Mouse (Mus musculus): Measurements from ENCODE around the gene Nudt2. TPM values are rescaled to one million over a fixed set of nuclear protein-coding genes. Genes with fewer than 3 reads are reported as not detected.

Gene Nudt2
- polyA plus RNA-seq, 1 experiment from 2014 or later: 49.0 TPM

- Histone ChIP-seq H3K9me3 (ENCODE audit: control insufficient read depth, low read length) (no peaks in the 10 kb centered on the region), H3K4me3 (ENCODE audit: low read depth, low read length) (no peak overlapping the region), H3K27ac (replicated peaks; ENCODE audit: low read depth, low read length) (peak overlapping the region; percentile 11; the same call in 1 of the 2 replicates), H3K4me2 (ENCODE audit: low read depth, low read length) (no peak overlapping the region), H3K27me3 (replicated peaks; ENCODE audit: control insufficient read depth, insufficient read depth, low read length) (no peaks in the 10 kb centered on the region), H3K9ac (ENCODE audit: low read depth, low read length) (no peak overlapping the region), H3K36me3 (ENCODE audit: control insufficient read depth, insufficient read depth, low read length) (0 out of 2 replicates have a peak, but pooled peaks cover 7% of the 10 kb centered on the region), H3K4me1 (ENCODE audit: control insufficient read depth, insufficient read depth, low read length) (peaks cover 5% of the 10 kb centered on the region)
- DNase-seq (ENCODE audit: low spot score) (no peak), ATAC-seq (ENCODE audit: low read depth) (no peak)
- WGBS: 81% methylated on average over 8 of the region's 8 CpGs
Measured at GRCm38 (mm10) chr4:41480254-41480653, 15.3 kb downstream of the Nudt2 start.

GRCm38 (mm10) chr4:41481601-41482017 lies 16.7 kb downstream of the Nudt2 start:
- WGBS: 25% methylated on average over 6 of the region's 6 CpGs
- peak; percentile 79 for DNase-seq (ENCODE audit: low spot score)
- H3K9ac ChIP-seq (ENCODE audit: low read depth, low read length): no peak overlapping the region

GRCm38 (mm10) chr4:41492951-41493350 lies 28.0 kb downstream of the Nudt2 start:
- H3K27ac ChIP-seq (replicated peaks; ENCODE audit: low read depth, low read length): no peak overlapping the region
- peaks cover 5% of the 10 kb centered on the region; the same call in 1 of the 2 replicates for H3K4me1 ChIP-seq (ENCODE audit: control insufficient read depth, insufficient read depth, low read length)
- H3K36me3 ChIP-seq (ENCODE audit: control insufficient read depth, insufficient read depth, low read length): no peaks in the 10 kb centered on the region
- WGBS: 74% methylated on average over 7 of the region's 7 CpGs
- no peaks in the 10 kb centered on the region for H3K9me3 ChIP-seq (ENCODE audit: control insufficient read depth, low read length)
- no peak overlapping the region for H3K4me2 ChIP-seq (ENCODE audit: low read depth, low read length)
- H3K9ac ChIP-seq (ENCODE audit: low read depth, low read length): no peak overlapping the region
- ATAC-seq (ENCODE audit: low read depth) (no peak), DNase-seq (ENCODE audit: low spot score) (no peak)
- peaks cover 18% of the 10 kb centered on the region for H3K27me3 ChIP-seq (replicated peaks; ENCODE audit: control insufficient read depth, insufficient read depth, low read length)
- H3K4me3 ChIP-seq (ENCODE audit: low read depth, low read length): no peak overlapping the region

More at GRCm38 (mm10) chr4:41481601-41482017, 16.7 kb downstream of the Nudt2 start:
- H3K27me3 ChIP-seq (replicated peaks; ENCODE audit: control insufficient read depth, insufficient read depth, low read length): no peaks in the 10 kb centered on the region
- peaks cover 6% of the 10 kb centered on the region; the same call in 1 of the 2 replicates for H3K9me3 ChIP-seq (ENCODE audit: control insufficient read depth, low read length)
- no peak overlapping the region for H3K4me3 ChIP-seq (ENCODE audit: low read depth, low read length)
- peak overlapping the region; percentile 23; the same call in 1 of the 2 replicates for H3K27ac ChIP-seq (replicated peaks; ENCODE audit: low read depth, low read length)
- ATAC-seq (ENCODE audit: low read depth): peak; percentile 53
- no peak overlapping the region for H3K4me2 ChIP-seq (ENCODE audit: low read depth, low read length)
- H3K36me3 ChIP-seq (ENCODE audit: control insufficient read depth, insufficient read depth, low read length): 0 out of 2 replicates have a peak, but pooled peaks cover 7% of the 10 kb centered on the region
- peaks cover 5% of the 10 kb centered on the region for H3K4me1 ChIP-seq (ENCODE audit: control insufficient read depth, insufficient read depth, low read length)

- no peak for ATAC-seq (ENCODE audit: low read depth)
- Histone ChIP-seq H3K27me3 (replicated peaks; ENCODE audit: control insufficient read depth, insufficient read depth, low read length) (peaks cover 25% of the 10 kb centered on the region), H3K27ac (replicated peaks; ENCODE audit: low read depth, low read length) (no peak overlapping the region), H3K4me1 (ENCODE audit: control insufficient read depth, insufficient read depth, low read length) (peaks cover 11% of the 10 kb centered on the region; the same call in 1 of the 2 replicates), H3K9ac (ENCODE audit: low read depth, low read length) (no peak overlapping the region), H3K9me3 (ENCODE audit: control insufficient read depth, low read length) (no peaks in the 10 kb centered on the region), H3K36me3 (ENCODE audit: control insufficient read depth, insufficient read depth, low read length) (no peaks in the 10 kb centered on the region), H3K4me2 (ENCODE audit: low read depth, low read length) (no peak overlapping the region), H3K4me3 (ENCODE audit: low read depth, low read length) (no peak overlapping the region)
- 77% methylated on average over 3 of the region's 3 CpGs for WGBS
- DNase-seq (ENCODE audit: low spot score): no peak
Measured at GRCm38 (mm10) chr4:41493464-41494116, 28.6 kb downstream of the Nudt2 start.

- Histone ChIP-seq H3K4me1 (ENCODE audit: control insufficient read depth, insufficient read depth, low read length) (peaks cover 14% of the 10 kb centered on the region; the same call in 1 of the 2 replicates), H3K9ac (ENCODE audit: low read depth, low read length) (no peak overlapping the region), H3K27ac (replicated peaks; ENCODE audit: low read depth, low read length) (no peak overlapping the region), H3K4me2 (ENCODE audit: low read depth, low read length) (no peak overlapping the region), H3K27me3 (replicated peaks; ENCODE audit: control insufficient read depth, insufficient read depth, low read length) (peaks cover 33% of the 10 kb centered on the region), H3K36me3 (ENCODE audit: control insufficient read depth, insufficient read depth, low read length) (no peaks in the 10 kb centered on the region), H3K4me3 (ENCODE audit: low read depth, low read length) (no peak overlapping the region), H3K9me3 (ENCODE audit: control insufficient read depth, low read length) (no peaks in the 10 kb centered on the region)
- DNase-seq (ENCODE audit: low spot score) (no peak), ATAC-seq (ENCODE audit: low read depth) (no peak)
- WGBS: 53% methylated on average over 3 of the region's 3 CpGs
Measured at GRCm38 (mm10) chr4:41494378-41494777, 29.4 kb downstream of the Nudt2 start.

GRCm38 (mm10) chr4:41495076-41495475 lies 30.1 kb downstream of the Nudt2 start:
- no peak overlapping the region for H3K4me2 ChIP-seq (ENCODE audit: low read depth, low read length)
- no peaks in the 10 kb centered on the region for H3K9me3 ChIP-seq (ENCODE audit: control insufficient read depth, low read length)
- 73% methylated on average over 4 of the region's 4 CpGs for WGBS
- H3K4me3 ChIP-seq (ENCODE audit: low read depth, low read length): no peak overlapping the region
- H3K36me3 ChIP-seq (ENCODE audit: control insufficient read depth, insufficient read depth, low read length): no peaks in the 10 kb centered on the region
- H3K4me1 ChIP-seq (ENCODE audit: control insufficient read depth, insufficient read depth, low read length): peaks cover 14% of the 10 kb centered on the region; the same call in 1 of the 2 replicates
- no peak overlapping the region for H3K27ac ChIP-seq (replicated peaks; ENCODE audit: low read depth, low read length)
- H3K9ac ChIP-seq (ENCODE audit: low read depth, low read length): no peak overlapping the region
- peaks cover 40% of the 10 kb centered on the region for H3K27me3 ChIP-seq (replicated peaks; ENCODE audit: control insufficient read depth, insufficient read depth, low read length)
- ATAC-seq (ENCODE audit: low read depth) (no peak), DNase-seq (ENCODE audit: low spot score) (no peak)

- Histone ChIP-seq H3K27ac (replicated peaks; ENCODE audit: low read depth, low read length) (no peak overlapping the region), H3K4me2 (ENCODE audit: low read depth, low read length) (no peak overlapping the region), H3K27me3 (replicated peaks; ENCODE audit: control insufficient read depth, insufficient read depth, low read length) (peaks cover 47% of the 10 kb centered on the region), H3K4me3 (ENCODE audit: low read depth, low read length) (no peak overlapping the region), H3K36me3 (ENCODE audit: control insufficient read depth, insufficient read depth, low read length) (no peaks in the 10 kb centered on the region), H3K9me3 (ENCODE audit: control insufficient read depth, low read length) (no peaks in the 10 kb centered on the region), H3K4me1 (ENCODE audit: control insufficient read depth, insufficient read depth, low read length) (peaks cover 14% of the 10 kb centered on the region; the same call in 1 of the 2 replicates), H3K9ac (ENCODE audit: low read depth, low read length) (no peak overlapping the region)
- ATAC-seq (ENCODE audit: low read depth) (peak; percentile 41; the same call in 1 of the 2 replicates), DNase-seq (ENCODE audit: low spot score) (peak; percentile 60)
- WGBS: 80% methylated on average over 11 of the region's 11 CpGs
Measured at GRCm38 (mm10) chr4:41495850-41496249, 30.9 kb downstream of the Nudt2 start.

- peaks cover 14% of the 10 kb centered on the region for H3K4me1 ChIP-seq (ENCODE audit: control insufficient read depth, insufficient read depth, low read length)
- H3K4me2 ChIP-seq (ENCODE audit: low read depth, low read length): no peak overlapping the region
- DNase-seq (ENCODE audit: low spot score) (no peak), ATAC-seq (ENCODE audit: low read depth) (no peak)
- WGBS: 49% methylated on average over 5 of the region's 5 CpGs
- H3K27ac ChIP-seq (replicated peaks; ENCODE audit: low read depth, low read length): no peak overlapping the region
- no peaks in the 10 kb centered on the region for H3K9me3 ChIP-seq (ENCODE audit: control insufficient read depth, low read length)
- H3K4me3 ChIP-seq (ENCODE audit: low read depth, low read length): no peak overlapping the region
- H3K36me3 ChIP-seq (ENCODE audit: control insufficient read depth, insufficient read depth, low read length): no peaks in the 10 kb centered on the region
- peaks cover 57% of the 10 kb centered on the region for H3K27me3 ChIP-seq (replicated peaks; ENCODE audit: control insufficient read depth, insufficient read depth, low read length)
- H3K9ac ChIP-seq (ENCODE audit: low read depth, low read length): no peak overlapping the region
Measured at GRCm38 (mm10) chr4:41497046-41497445, 32.1 kb downstream of the Nudt2 start.

GRCm38 (mm10) chr4:41497579-41497978 lies 32.6 kb downstream of the Nudt2 start:
- 0 out of 2 replicates have a peak overlapping the region, but pooled peaks have one; percentile 27 for H3K9ac ChIP-seq (ENCODE audit: low read depth, low read length)
- H3K4me2 ChIP-seq (ENCODE audit: low read depth, low read length): peak overlapping the region; percentile 55
- WGBS: 8% methylated on average over 30 of the region's 34 CpGs
- no peak overlapping the region for H3K27ac ChIP-seq (replicated peaks; ENCODE audit: low read depth, low read length)
- peaks cover 16% of the 10 kb centered on the region for H3K4me1 ChIP-seq (ENCODE audit: control insufficient read depth, insufficient read depth, low read length)
- no peaks in the 10 kb centered on the region for H3K9me3 ChIP-seq (ENCODE audit: control insufficient read depth, low read length)
- H3K4me3 ChIP-seq (ENCODE audit: low read depth, low read length): peak overlapping the region; percentile 36
- peaks cover 57% of the 10 kb centered on the region for H3K27me3 ChIP-seq (replicated peaks; ENCODE audit: control insufficient read depth, insufficient read depth, low read length)
- ATAC-seq (ENCODE audit: low read depth) (no peak), DNase-seq (ENCODE audit: low spot score) (peak; percentile 32)
- no peaks in the 10 kb centered on the region for H3K36me3 ChIP-seq (ENCODE audit: control insufficient read depth, insufficient read depth, low read length)

All from embryonic facial prominence, embryonic 14.5 days (tissue).